Comparison of ENCODE assay signal across 46 mouse cellular contexts in the genomic region with DNA sequence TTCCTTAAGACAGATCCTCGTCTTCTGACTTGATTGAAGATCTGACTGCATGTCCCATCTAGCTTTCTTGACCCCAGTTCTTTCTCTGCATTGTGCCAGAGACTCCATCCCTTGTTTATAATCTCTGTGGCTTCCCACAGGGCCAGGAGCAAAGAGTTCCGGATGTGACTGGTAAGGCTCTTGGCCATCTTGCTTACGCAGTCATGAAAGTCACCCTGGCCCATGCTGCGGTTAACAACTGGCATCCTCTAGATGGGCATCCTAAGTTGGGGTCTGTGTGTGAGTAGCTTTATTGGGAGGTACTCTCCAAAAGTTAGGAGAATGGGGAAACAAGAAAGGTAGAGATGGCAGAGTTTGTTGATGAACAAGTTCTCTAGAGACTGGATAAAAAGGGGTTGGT. TPM values are rescaled to one million over a fixed set of nuclear protein-coding genes. Genes with fewer than 3 reads are reported as not detected.
"Had no signal": no experiment of that assay in that cellular context is flagged by ENCODE, and none has a peak within 500 bp of the region (broad histone marks: within the 10 kb centered on the region; RNA-seq: fewer than 3 reads in every experiment).

No protein-coding gene starts in this region.

- H3K9me3 ChIP-seq: limb, embryonic 10.5 days; limb, embryonic 12.5 days; limb, embryonic 13.5 days; limb, embryonic 15.5 days; liver, embryonic 12.5 days; liver, embryonic 13.5 days; liver, embryonic 15.5 days; lung, embryonic 15.5 days; megakaryocyte, embryonic 14.5 days; midbrain, embryonic 10.5 days; midbrain, embryonic 12.5 days; midbrain, embryonic 13.5 days; midbrain, embryonic 15.5 days; neural tube, embryonic 12.5 days had no signal

- H3K27me3 ChIP-seq: limb, embryonic 12.5 days; limb, embryonic 13.5 days; limb, embryonic 15.5 days; liver, embryonic 13.5 days; liver, embryonic 15.5 days; lung, embryonic 15.5 days; midbrain, embryonic 12.5 days; midbrain, embryonic 13.5 days; midbrain, embryonic 15.5 days; neural tube, embryonic 12.5 days had no signal

- H3K4me1 ChIP-seq: liver, embryonic 12.5 days; liver, embryonic 13.5 days; liver, embryonic 15.5 days; midbrain, embryonic 10.5 days; midbrain, embryonic 12.5 days; midbrain, embryonic 13.5 days; midbrain, embryonic 15.5 days; neural tube, embryonic 12.5 days had no signal

- ATAC-seq: liver, embryonic 12.5 days; lung, postnatal 0 days; midbrain, embryonic 13.5 days; midbrain, embryonic 15.5 days; midbrain, embryonic 16.5 days had no signal

- H3K36me3 ChIP-seq: limb, embryonic 10.5 days; limb, embryonic 12.5 days; limb, embryonic 13.5 days; limb, embryonic 15.5 days; liver, embryonic 12.5 days; liver, embryonic 13.5 days; liver, embryonic 15.5 days; lung, embryonic 15.5 days; midbrain, embryonic 10.5 days; midbrain, embryonic 12.5 days; midbrain, embryonic 13.5 days; midbrain, embryonic 15.5 days; neural tube, embryonic 12.5 days had no signal

- H3K4me2 ChIP-seq: limb, embryonic 12.5 days; limb, embryonic 13.5 days; limb, embryonic 15.5 days; liver, embryonic 12.5 days; liver, embryonic 13.5 days; liver, embryonic 15.5 days; lung, embryonic 14.5 days; lung, embryonic 15.5 days; midbrain, embryonic 11.5 days; midbrain, embryonic 12.5 days; midbrain, embryonic 13.5 days; midbrain, embryonic 15.5 days; neural tube, embryonic 12.5 days had no signal

- H3K4me3 ChIP-seq: limb, embryonic 10.5 days; limb, embryonic 12.5 days; limb, embryonic 13.5 days; limb, embryonic 15.5 days; liver, embryonic 12.5 days; liver, embryonic 13.5 days; liver, embryonic 15.5 days; lung, embryonic 15.5 days; megakaryocyte, embryonic 14.5 days; midbrain, embryonic 10.5 days; midbrain, embryonic 12.5 days; midbrain, embryonic 13.5 days; midbrain, embryonic 15.5 days; myocyte; neural tube, embryonic 12.5 days had no signal

- H3K9ac ChIP-seq: limb, embryonic 12.5 days; limb, embryonic 13.5 days; limb, embryonic 15.5 days; liver, embryonic 12.5 days; liver, embryonic 13.5 days; liver, embryonic 14.5 days; liver, embryonic 15.5 days; lung, embryonic 14.5 days; lung, embryonic 15.5 days; midbrain, embryonic 12.5 days; midbrain, embryonic 13.5 days; midbrain, embryonic 15.5 days; neural tube, embryonic 12.5 days had no signal

- DNase-seq: left cerebral cortex, postnatal 4 days; liver; liver, embryonic 13.5 days; lung, adult 18-20 months; lung, adult 2 months; lung, embryonic 14.5 days; lung, postnatal 10 days; lung, postnatal 14 days; lung, postnatal 36 days; lung, postnatal 4 days; midbrain, embryonic 14.5 days had no signal

- H3K27ac ChIP-seq: limb, embryonic 10.5 days; limb, embryonic 12.5 days; limb, embryonic 13.5 days; limb, embryonic 15.5 days; liver, embryonic 12.5 days; liver, embryonic 13.5 days; liver, embryonic 14.5 days; liver, embryonic 15.5 days; lung, embryonic 15.5 days; macrophage; midbrain, embryonic 10.5 days; midbrain, embryonic 12.5 days; midbrain, embryonic 13.5 days; midbrain, embryonic 15.5 days; neural tube, embryonic 12.5 days had no signal

RNA-seq across cellular contexts. Expression of a gene that starts 13.6 kb away (rescaled TPM):
- total RNA-seq: left cerebral cortex, adult 8-10 months; left cerebral cortex, postnatal 10 days; left cerebral cortex, postnatal 14 days; left cerebral cortex, postnatal 25 days; left cerebral cortex, postnatal 36 days; left cerebral cortex, postnatal 4 days; liver, adult 2 months; megakaryocyte progenitor cell, adult 5-6 weeks; megakaryocyte, adult 5-6 weeks; megakaryocyte-erythroid progenitor cell, adult 5-6 weeks; midbrain, postnatal 0 days; monocyte, adult 5-6 weeks had no signal
- polyA plus RNA-seq: limb, embryonic 10.5 days; limb, embryonic 11.5 days; limb, embryonic 12.5 days; limb, embryonic 13.5 days; limb, embryonic 14.5 days; limb, embryonic 15.5 days; liver, adult 2 months; liver, embryonic 12.5 days; liver, embryonic 13.5 days; liver, embryonic 14.5 days; liver, embryonic 15.5 days; liver, embryonic 16.5 days; lung, embryonic 14.5 days; lung, embryonic 15.5 days; lung, embryonic 16.5 days; macrophage; midbrain, embryonic 10.5 days; midbrain, embryonic 12.5 days; midbrain, embryonic 13.5 days; midbrain, embryonic 14.5 days; midbrain, embryonic 15.5 days; midbrain, embryonic 16.5 days; midbrain, postnatal 0 days; neural tube, embryonic 11.5 days; neural tube, embryonic 12.5 days had no signal
